Mouse (Mus musculus): Measurements from ENCODE around the gene Tmod1. TPM values are rescaled to one million over a fixed set of nuclear protein-coding genes. Genes with fewer than 3 reads are reported as not detected.

Tmod1 gene
- polyA plus RNA-seq, 1 experiment from 2014 or later, result 11.4 TPM

- Histone ChIP-seq H3K4me3 (ENCODE audit: low read length) (no peak overlapping the region), H3K36me3 (ENCODE audit: control insufficient read depth, insufficient read depth, low read length) (no peaks in the 10 kb centered on the region), H3K27ac (ENCODE audit: low read length) (no peak overlapping the region), H3K9ac (ENCODE audit: low read length) (no peak overlapping the region), H3K27me3 (ENCODE audit: control insufficient read depth, insufficient read depth, low read depth, low read length) (no peaks in the 10 kb centered on the region), H3K4me1 (replicated peaks; ENCODE audit: control insufficient read depth, insufficient read depth, low read length) (no peaks in the 10 kb centered on the region), H3K9me3 (ENCODE audit: control insufficient read depth, low read length) (no peaks in the 10 kb centered on the region), H3K4me2 (ENCODE audit: low read depth, low read length) (no peak overlapping the region)
- ATAC-seq (ENCODE audit: low read depth), result no peak
- 62% methylated on average over 15 of the region's 15 CpGs for WGBS
These were observed 56.4 kb downstream of the Tmod1 start for GRCm38 (mm10) chr4:46094916-46095825.

- H3K27me3 ChIP-seq (ENCODE audit: control insufficient read depth, insufficient read depth, low read depth, low read length), result no peaks in the 10 kb centered on the region
- no peak overlapping the region for H3K4me2 ChIP-seq (ENCODE audit: low read depth, low read length)
- no peak for ATAC-seq (ENCODE audit: low read depth)
- H3K9ac ChIP-seq (ENCODE audit: low read length), result no peak overlapping the region
- 89% methylated on average over 3 of the region's 3 CpGs for WGBS
- H3K27ac ChIP-seq (ENCODE audit: low read length), result no peak overlapping the region
- H3K4me1 ChIP-seq (replicated peaks; ENCODE audit: control insufficient read depth, insufficient read depth, low read length), result no peaks in the 10 kb centered on the region; the same call in 1 of the 2 replicates
- no peaks in the 10 kb centered on the region for H3K36me3 ChIP-seq (ENCODE audit: control insufficient read depth, insufficient read depth, low read length)
- H3K9me3 ChIP-seq (ENCODE audit: control insufficient read depth, low read length), result no peaks in the 10 kb centered on the region
- H3K4me3 ChIP-seq (ENCODE audit: low read length), result no peak overlapping the region
These were observed 57.1 kb downstream of the Tmod1 start for GRCm38 (mm10) chr4:46095826-46096159.

GRCm38 (mm10) chr4:46096546-46096945 is 57.8 kb downstream of the Tmod1 start:
- Histone ChIP-seq H3K4me2 (ENCODE audit: low read depth, low read length) (no peak overlapping the region), H3K4me3 (ENCODE audit: low read length) (no peak overlapping the region), H3K4me1 (replicated peaks; ENCODE audit: control insufficient read depth, insufficient read depth, low read length) (peaks cover 5% of the 10 kb centered on the region; the same call in 1 of the 2 replicates), H3K9ac (ENCODE audit: low read length) (no peak overlapping the region), H3K36me3 (ENCODE audit: control insufficient read depth, insufficient read depth, low read length) (no peaks in the 10 kb centered on the region), H3K27me3 (ENCODE audit: control insufficient read depth, insufficient read depth, low read depth, low read length) (no peaks in the 10 kb centered on the region), H3K27ac (ENCODE audit: low read length) (no peak overlapping the region), H3K9me3 (ENCODE audit: control insufficient read depth, low read length) (no peaks in the 10 kb centered on the region)
- ATAC-seq (ENCODE audit: low read depth), result no peak
- 80% methylated on average over 7 of the region's 7 CpGs for WGBS

- H3K36me3 ChIP-seq (ENCODE audit: control insufficient read depth, insufficient read depth, low read length), result no peaks in the 10 kb centered on the region
- H3K9me3 ChIP-seq (ENCODE audit: control insufficient read depth, low read length), result no peaks in the 10 kb centered on the region; the same call in 1 of the 2 replicates
- no peak overlapping the region for H3K27ac ChIP-seq (ENCODE audit: low read length)
- peaks cover 5% of the 10 kb centered on the region; the same call in 1 of the 2 replicates for H3K4me1 ChIP-seq (replicated peaks; ENCODE audit: control insufficient read depth, insufficient read depth, low read length)
- 86% methylated on average over 2 of the region's 2 CpGs for WGBS
- H3K9ac ChIP-seq (ENCODE audit: low read length), result no peak overlapping the region
- ATAC-seq (ENCODE audit: low read depth), result no peak
- no peak overlapping the region for H3K4me3 ChIP-seq (ENCODE audit: low read length)
- no peaks in the 10 kb centered on the region for H3K27me3 ChIP-seq (ENCODE audit: control insufficient read depth, insufficient read depth, low read depth, low read length)
- H3K4me2 ChIP-seq (ENCODE audit: low read depth, low read length), result no peak overlapping the region
These were observed 58.9 kb downstream of the Tmod1 start for GRCm38 (mm10) chr4:46097591-46097990.

- 71% methylated on average over 9 of the region's 9 CpGs for WGBS
- Histone ChIP-seq H3K4me1 (replicated peaks; ENCODE audit: control insufficient read depth, insufficient read depth, low read length) (peaks cover 5% of the 10 kb centered on the region; the same call in 1 of the 2 replicates), H3K36me3 (ENCODE audit: control insufficient read depth, insufficient read depth, low read length) (no peaks in the 10 kb centered on the region), H3K27me3 (ENCODE audit: control insufficient read depth, insufficient read depth, low read depth, low read length) (no peaks in the 10 kb centered on the region), H3K9ac (ENCODE audit: low read length) (no peak overlapping the region), H3K27ac (ENCODE audit: low read length) (no peak overlapping the region), H3K4me2 (ENCODE audit: low read depth, low read length) (no peak overlapping the region), H3K4me3 (ENCODE audit: low read length) (no peak overlapping the region), H3K9me3 (ENCODE audit: control insufficient read depth, low read length) (no peaks in the 10 kb centered on the region; the same call in 1 of the 2 replicates)
- ATAC-seq (ENCODE audit: low read depth), result no peak
These were observed 60.4 kb downstream of the Tmod1 start for GRCm38 (mm10) chr4:46099132-46099531.

GRCm38 (mm10) chr4:46100539-46100938 is 61.8 kb downstream of the Tmod1 start:
- Histone ChIP-seq H3K27ac (ENCODE audit: low read length) (no peak overlapping the region), H3K27me3 (ENCODE audit: control insufficient read depth, insufficient read depth, low read depth, low read length) (no peaks in the 10 kb centered on the region), H3K4me1 (replicated peaks; ENCODE audit: control insufficient read depth, insufficient read depth, low read length) (peaks cover 5% of the 10 kb centered on the region; the same call in 1 of the 2 replicates), H3K4me3 (ENCODE audit: low read length) (no peak overlapping the region), H3K9ac (ENCODE audit: low read length) (no peak overlapping the region), H3K4me2 (ENCODE audit: low read depth, low read length) (no peak overlapping the region), H3K36me3 (ENCODE audit: control insufficient read depth, insufficient read depth, low read length) (no peaks in the 10 kb centered on the region), H3K9me3 (ENCODE audit: control insufficient read depth, low read length) (no peaks in the 10 kb centered on the region; the same call in 1 of the 2 replicates)
- 31% methylated on average over 7 of the region's 7 CpGs for WGBS
- peak; percentile 37; the same call in 1 of the 2 replicates for ATAC-seq (ENCODE audit: low read depth)

GRCm38 (mm10) chr4:46101211-46101711 is 62.5 kb downstream of the Tmod1 start:
- Histone ChIP-seq H3K4me1 (replicated peaks; ENCODE audit: control insufficient read depth, insufficient read depth, low read length) (peaks cover 5% of the 10 kb centered on the region; the same call in 1 of the 2 replicates), H3K9me3 (ENCODE audit: control insufficient read depth, low read length) (no peaks in the 10 kb centered on the region; the same call in 1 of the 2 replicates), H3K4me2 (ENCODE audit: low read depth, low read length) (no peak overlapping the region), H3K27me3 (ENCODE audit: control insufficient read depth, insufficient read depth, low read depth, low read length) (no peaks in the 10 kb centered on the region), H3K9ac (ENCODE audit: low read length) (no peak overlapping the region), H3K36me3 (ENCODE audit: control insufficient read depth, insufficient read depth, low read length) (no peaks in the 10 kb centered on the region), H3K27ac (ENCODE audit: low read length) (no peak overlapping the region), H3K4me3 (ENCODE audit: low read length) (no peak overlapping the region)
- ATAC-seq (ENCODE audit: low read depth), result peak; percentile 44; the same call in 1 of the 2 replicates
- 25% methylated on average over 14 of the region's 14 CpGs for WGBS

GRCm38 (mm10) chr4:46102078-46102769 is 63.5 kb downstream of the Tmod1 start:
- H3K4me1 ChIP-seq (replicated peaks; ENCODE audit: control insufficient read depth, insufficient read depth, low read length), result peaks cover 5% of the 10 kb centered on the region; the same call in 1 of the 2 replicates
- no peaks in the 10 kb centered on the region; the same call in 1 of the 2 replicates for H3K9me3 ChIP-seq (ENCODE audit: control insufficient read depth, low read length)
- H3K4me3 ChIP-seq (ENCODE audit: low read length), result no peak overlapping the region
- H3K36me3 ChIP-seq (ENCODE audit: control insufficient read depth, insufficient read depth, low read length), result no peaks in the 10 kb centered on the region
- H3K4me2 ChIP-seq (ENCODE audit: low read depth, low read length), result no peak overlapping the region
- H3K27me3 ChIP-seq (ENCODE audit: control insufficient read depth, insufficient read depth, low read depth, low read length), result no peaks in the 10 kb centered on the region
- no peak for ATAC-seq (ENCODE audit: low read depth)
- no peak overlapping the region for H3K9ac ChIP-seq (ENCODE audit: low read length)
- WGBS, result 90% methylated on average over 10 of the region's 10 CpGs
- H3K27ac ChIP-seq (ENCODE audit: low read length), result no peak overlapping the region

GRCm38 (mm10) chr4:46110084-46110483 is 71.3 kb downstream of the Tmod1 start:
- Histone ChIP-seq H3K27ac (ENCODE audit: low read length) (no peak overlapping the region), H3K36me3 (ENCODE audit: control insufficient read depth, insufficient read depth, low read length) (peaks cover 11% of the 10 kb centered on the region), H3K9me3 (ENCODE audit: control insufficient read depth, low read length) (no peaks in the 10 kb centered on the region), H3K4me1 (replicated peaks; ENCODE audit: control insufficient read depth, insufficient read depth, low read length) (no peaks in the 10 kb centered on the region; the same call in 1 of the 2 replicates), H3K4me3 (ENCODE audit: low read length) (no peak overlapping the region), H3K4me2 (ENCODE audit: low read depth, low read length) (no peak overlapping the region), H3K9ac (ENCODE audit: low read length) (no peak overlapping the region), H3K27me3 (ENCODE audit: control insufficient read depth, insufficient read depth, low read depth, low read length) (no peaks in the 10 kb centered on the region)
- ATAC-seq (ENCODE audit: low read depth), result no peak
- 88% methylated on average over 8 of the region's 8 CpGs for WGBS

Data from lung, embryonic 16.5 days (tissue).